In the genomic region with DNA sequence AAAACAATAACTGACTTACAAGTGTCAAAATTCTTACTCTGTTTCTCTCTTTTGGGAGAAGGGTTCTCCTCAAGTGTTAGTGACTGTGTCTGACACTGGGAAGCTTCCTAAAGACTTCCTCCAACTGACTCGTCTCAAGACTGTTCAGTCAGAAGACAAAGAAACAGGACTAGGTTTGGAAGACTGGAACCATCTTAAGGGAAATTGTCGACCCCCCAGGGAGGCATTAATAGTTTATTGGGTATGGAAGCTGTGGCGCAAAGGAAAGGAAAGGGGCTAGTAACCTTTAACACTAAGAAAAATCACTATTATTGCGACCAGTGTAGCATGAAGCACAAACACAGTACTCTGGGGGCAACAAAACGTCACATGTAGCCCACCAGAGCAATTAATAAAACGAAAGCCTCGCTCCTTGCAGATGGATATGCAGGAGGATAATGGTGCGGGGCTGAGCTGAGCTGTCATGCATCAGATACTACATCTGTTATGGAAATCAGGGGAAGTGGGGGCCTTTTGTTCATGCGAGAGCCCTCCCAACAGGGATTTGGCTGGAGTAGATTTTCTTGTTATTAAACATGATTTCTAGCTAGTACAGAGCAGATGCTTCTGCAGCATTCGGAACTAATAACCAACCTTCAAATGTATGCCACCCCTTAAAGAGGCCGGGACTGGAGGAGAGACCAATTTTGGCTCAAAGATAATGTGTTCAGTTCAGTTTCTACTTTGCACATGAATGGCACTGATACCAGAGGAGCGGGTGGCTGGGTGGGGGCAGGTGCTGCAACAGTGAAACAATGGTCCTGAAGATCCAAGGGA, we compare ENCODE assay signal across 13 mouse cellular contexts.
DNase-seq lines count a peak whose midpoint lies in the region; ATAC-seq and TF ChIP-seq lines count a peak whose summit lies in the region.
"Had no signal": no experiment of that assay in that cellular context is flagged by ENCODE, and none has a peak within 500 bp of the region (broad histone marks: within the 10 kb centered on the region; RNA-seq: fewer than 3 reads in every experiment).

No protein-coding gene starts in this region.

- no peaks in the 10 kb centered on the region for H3K36me3 ChIP-seq in embryonic facial prominence, embryonic 14.5 days (ENCODE audit: control insufficient read depth, insufficient read depth, low read length)
- no peaks in the 10 kb centered on the region for H3K36me3 ChIP-seq in hindbrain, embryonic 14.5 days (replicated peaks; ENCODE audit: control insufficient read depth, insufficient read depth)
- no peaks in the 10 kb centered on the region for H3K36me3 ChIP-seq in midbrain, postnatal 0 days (ENCODE audit: insufficient read depth, low read length)
- H3K36me3 ChIP-seq in intestine, embryonic 16.5 days (ENCODE audit: control insufficient read depth, insufficient read depth, low read length) = no peaks in the 10 kb centered on the region
- H3K36me3 ChIP-seq: lung, embryonic 15.5 days had no signal

- DNase-seq in brain, embryonic 14.5 days (ENCODE audit: low read depth) = peak; percentile 97
- peak; percentile 80 for DNase-seq in embryonic facial prominence, embryonic 14.5 days (ENCODE audit: low spot score)
- peak; percentile 65 for DNase-seq in hindbrain, embryonic 14.5 days (ENCODE audit: low spot score)
- peak; percentile 80 for DNase-seq in midbrain, postnatal 0 days (ENCODE audit: low spot score)
- no peak for DNase-seq in adrenal gland, postnatal 36 days
- DNase-seq: gastrocnemius, postnatal 25 days; kidney, postnatal 14 days; right cerebral cortex, postnatal 25 days had no signal

- no peak for TF ChIP-seq CTCF in brain, embryonic 14.5 days (IDR thresholded peaks at IDR 0.05; ENCODE audit: borderline replicate concordance, extremely low read depth, insufficient read depth, insufficient read length)
- TF ChIP-seq CTCF in midbrain, postnatal 0 days (IDR thresholded peaks at IDR 0.05) = no peak

- 43% methylated on average over 12 of the region's 12 CpGs for WGBS in embryonic facial prominence, embryonic 14.5 days
- 8% methylated on average over 12 of the region's 12 CpGs for WGBS in hindbrain, embryonic 14.5 days
- WGBS in midbrain, postnatal 0 days = 24% methylated on average over 12 of the region's 12 CpGs
- WGBS in intestine, embryonic 16.5 days = 60% methylated on average over 12 of the region's 12 CpGs

- H3K4me2 ChIP-seq in embryonic facial prominence, embryonic 14.5 days (ENCODE audit: low read depth, low read length) = peak overlapping the region; percentile 22
- peak overlapping the region; percentile 18 for H3K4me2 ChIP-seq in hindbrain, embryonic 14.5 days (replicated peaks)
- H3K4me2 ChIP-seq in midbrain, postnatal 0 days (ENCODE audit: low read depth, low read length, poor library complexity, severe bottlenecking) = 0 out of 2 replicates have a peak overlapping the region, but pooled peaks have one; percentile 6
- H3K4me2 ChIP-seq in intestine, embryonic 16.5 days (ENCODE audit: low read depth, low read length) = no peak overlapping the region
- H3K4me2 ChIP-seq: lung, embryonic 15.5 days had no signal

- no peak for TF ChIP-seq POLR2A in brain, embryonic 14.5 days (IDR thresholded peaks at IDR 0.05; ENCODE audit: borderline replicate concordance, extremely low read depth, insufficient read depth, insufficient read length, poor library complexity, severe bottlenecking)

- 0 out of 2 replicates have a peak, but pooled peaks cover 6% of the 10 kb centered on the region for H3K4me1 ChIP-seq in embryonic facial prominence, embryonic 14.5 days (ENCODE audit: control insufficient read depth, insufficient read depth, low read length)
- H3K4me1 ChIP-seq in hindbrain, embryonic 14.5 days (replicated peaks; ENCODE audit: control insufficient read depth, insufficient read depth, low read length) = peaks cover 38% of the 10 kb centered on the region
- 0 out of 2 replicates have a peak, but pooled peaks cover 9% of the 10 kb centered on the region for H3K4me1 ChIP-seq in midbrain, postnatal 0 days (ENCODE audit: insufficient read depth, low read length)
- no peaks in the 10 kb centered on the region; the same call in 1 of the 2 replicates for H3K4me1 ChIP-seq in intestine, embryonic 16.5 days (ENCODE audit: control insufficient read depth, insufficient read depth, low read length)

- H3K27me3 ChIP-seq in embryonic facial prominence, embryonic 14.5 days (replicated peaks; ENCODE audit: control insufficient read depth, insufficient read depth, low read length) = no peaks in the 10 kb centered on the region
- H3K27me3 ChIP-seq in hindbrain, embryonic 14.5 days (ENCODE audit: control insufficient read depth, insufficient read depth, low read length) = no peaks in the 10 kb centered on the region
- H3K27me3 ChIP-seq in midbrain, postnatal 0 days (ENCODE audit: insufficient read depth, low read length) = no peaks in the 10 kb centered on the region
- H3K27me3 ChIP-seq in intestine, embryonic 16.5 days (replicated peaks; ENCODE audit: control insufficient read depth, insufficient read depth, low read length) = no peaks in the 10 kb centered on the region
- H3K27me3 ChIP-seq: CH12.LX; lung, embryonic 15.5 days had no signal

- peak; percentile 47; the same call in 1 of the 2 replicates for ATAC-seq in embryonic facial prominence, embryonic 14.5 days (ENCODE audit: low read depth)
- peak; percentile 80 for ATAC-seq in hindbrain, embryonic 14.5 days (ENCODE audit: low FRiP score)
- ATAC-seq in midbrain, postnatal 0 days (ENCODE audit: low FRiP score) = 0 out of 2 replicates have a peak, but pooled peaks have one; percentile 15
- ATAC-seq in intestine, embryonic 16.5 days = no peak
- ATAC-seq in megakaryocyte progenitor cell, adult 5-6 weeks (replicated peaks; ENCODE audit: poor library complexity) = no peak

- H3K9ac ChIP-seq in embryonic facial prominence, embryonic 14.5 days (ENCODE audit: low read depth, low read length) = no peak overlapping the region
- no peak overlapping the region for H3K9ac ChIP-seq in hindbrain, embryonic 14.5 days
- H3K9ac ChIP-seq in midbrain, postnatal 0 days (replicated peaks; ENCODE audit: low read length, poor library complexity, severe bottlenecking) = no peak overlapping the region
- H3K9ac ChIP-seq in intestine, embryonic 16.5 days (ENCODE audit: low read depth, low read length) = no peak overlapping the region
- H3K9ac ChIP-seq: lung, embryonic 15.5 days had no signal

- no peak overlapping the region for H3K27ac ChIP-seq in embryonic facial prominence, embryonic 14.5 days (replicated peaks; ENCODE audit: low read depth, low read length)
- H3K27ac ChIP-seq in hindbrain, embryonic 14.5 days = peak overlapping the region; percentile 85
- no peak overlapping the region for H3K27ac ChIP-seq in midbrain, postnatal 0 days (ENCODE audit: low read depth, low read length)
- H3K27ac ChIP-seq in intestine, embryonic 16.5 days (ENCODE audit: low read length) = no peak overlapping the region
- H3K27ac ChIP-seq: lung, embryonic 15.5 days; stomach, postnatal 0 days had no signal

- H3K4me3 ChIP-seq in embryonic facial prominence, embryonic 14.5 days (ENCODE audit: low read depth, low read length) = no peak overlapping the region
- no peak overlapping the region for H3K4me3 ChIP-seq in hindbrain, embryonic 14.5 days (replicated peaks; ENCODE audit: low read length)
- no peak overlapping the region for H3K4me3 ChIP-seq in midbrain, postnatal 0 days (ENCODE audit: low read depth, low read length)
- no peak overlapping the region for H3K4me3 ChIP-seq in intestine, embryonic 16.5 days (ENCODE audit: low read length)
- H3K4me3 ChIP-seq: lung, embryonic 15.5 days had no signal

- H3K9me3 ChIP-seq in embryonic facial prominence, embryonic 14.5 days (ENCODE audit: control insufficient read depth, low read length) = no peaks in the 10 kb centered on the region
- no peaks in the 10 kb centered on the region for H3K9me3 ChIP-seq in hindbrain, embryonic 14.5 days (ENCODE audit: control insufficient read depth, low read length)
- no peaks in the 10 kb centered on the region for H3K9me3 ChIP-seq in midbrain, postnatal 0 days (ENCODE audit: low read length)
- no peaks in the 10 kb centered on the region for H3K9me3 ChIP-seq in intestine, embryonic 16.5 days (ENCODE audit: control insufficient read depth, low read length)
- H3K9me3 ChIP-seq: lung, embryonic 15.5 days had no signal

Comparison
In these comparisons a context has a peak if more than half of its experiments do, and no peak if none do; other contexts are left out.
1. DNase-seq: peak in brain, embryonic 14.5 days (single experiment), embryonic facial prominence, embryonic 14.5 days (single experiment), hindbrain, embryonic 14.5 days (single experiment) and midbrain, postnatal 0 days (single experiment); none in adrenal gland, postnatal 36 days (0 of 2).
2. ATAC-seq: peak in embryonic facial prominence, embryonic 14.5 days (single experiment), hindbrain, embryonic 14.5 days (single experiment) and midbrain, postnatal 0 days (single experiment); none in intestine, embryonic 16.5 days (single experiment) and megakaryocyte progenitor cell, adult 5-6 weeks (single experiment).